Mouse (Mus musculus) embryonic facial prominence, embryonic 15.5 days (tissue): ENCODE measurements around the gene Eps8. TPM values are rescaled to one million over a fixed set of nuclear protein-coding genes. Genes with fewer than 3 reads are reported as not detected.

Experiments used
- ATAC-seq: fragments of 200-750 bp; cut with Nextera tagmentation; 2 replicates; pipeline ENCODE4 v1.8.0; 2017; ENCODE audit warnings: low read depth, moderate TSS enrichment; ENCODE audit not compliant: insufficient number of reproducible peaks, low FRiP score, low TSS enrichment
- H3K27ac ChIP-seq: fragments of 300-500 bp; sonication (generic); replicated peaks from 2 replicates; pipeline ENCODE4 v1.5.1; 2015; ENCODE audit warnings: mild to moderate bottlenecking, inconsistent platforms
- H3K27me3 ChIP-seq: fragments of 300-500 bp; sonication (generic); 2 replicates; pipeline ENCODE4 v1.6.1; 2015; ENCODE audit warnings: inconsistent platforms
- H3K36me3 ChIP-seq: fragments of 300-500 bp; sonication (generic); 2 replicates; pipeline ENCODE4 v1.6.1; 2015; ENCODE audit warnings: mild to moderate bottlenecking, inconsistent platforms
- H3K4me1 ChIP-seq: fragments of 300-500 bp; sonication (generic); 2 replicates; pipeline ENCODE4 v1.6.1; 2015; ENCODE audit warnings: inconsistent platforms
- H3K4me2 ChIP-seq: fragments of 300-500 bp; sonication (generic); replicated peaks from 2 replicates; pipeline ENCODE4 v1.6.1; 2015; ENCODE audit warnings: mild to moderate bottlenecking, inconsistent platforms
- H3K4me3 ChIP-seq: fragments of 300-500 bp; sonication (generic); replicated peaks from 2 replicates; pipeline ENCODE4 v1.5.1; 2015; ENCODE audit warnings: mild to moderate bottlenecking, inconsistent platforms
- H3K9ac ChIP-seq: fragments of 300-500 bp; sonication (generic); 2 replicates; pipeline ENCODE4 v1.6.1; 2015; ENCODE audit warnings: inconsistent platforms
- H3K9me3 ChIP-seq: fragments of 300-500 bp; sonication (generic); replicated peaks from 2 replicates; pipeline ENCODE4 v1.6.1; 2016; ENCODE audit warnings: inconsistent platforms
- WGBS: fragments of 180-500 bp; shearing (Covaris S2); methylation state at CpG from one replicate; pipeline ENCODE4 v1.1.7; 2015; 5-methylcytosine and 5-hydroxymethylcytosine counted together
- polyA plus RNA-seq: library from polyadenylated mRNA; unstranded; fragments of >200 nt; fragmentation: Nextera tagmentation; extraction: Ambion mirVana; gene quantifications from 2 replicates; pipeline ENCODE4 v1.2.1, GENCODE M21; 2015

The Eps8 gene
- polyA plus RNA-seq, 1 experiment from 2014 or later: 30.9 TPM

- H3K27me3 ChIP-seq: no peaks in the 10 kb centered on the region
- no peaks in the 10 kb centered on the region for H3K36me3 ChIP-seq
- no peak overlapping the region for H3K4me2 ChIP-seq
- H3K9me3 ChIP-seq: no peaks in the 10 kb centered on the region
- no peak overlapping the region for H3K4me3 ChIP-seq
- no peak overlapping the region for H3K27ac ChIP-seq
- no peak for ATAC-seq
- no peak overlapping the region for H3K9ac ChIP-seq
- no peaks in the 10 kb centered on the region for H3K4me1 ChIP-seq
- WGBS: 87% methylated on average over 12 of the region's 12 CpGs
Observed at GRCm38 (mm10) chr6:137443089-137443488, 211.6 kb downstream of the Eps8 start.

GRCm38 (mm10) chr6:137440559-137441486 is 213.9 kb downstream of the Eps8 start:
- no peak overlapping the region for H3K4me3 ChIP-seq
- H3K36me3 ChIP-seq: no peaks in the 10 kb centered on the region
- H3K27me3 ChIP-seq: no peaks in the 10 kb centered on the region
- no peaks in the 10 kb centered on the region for H3K9me3 ChIP-seq
- 83% methylated on average over 19 of the region's 19 CpGs for WGBS
- no peak overlapping the region for H3K4me2 ChIP-seq
- H3K9ac ChIP-seq: no peak overlapping the region
- no peak for ATAC-seq
- H3K4me1 ChIP-seq: no peaks in the 10 kb centered on the region
- no peak overlapping the region for H3K27ac ChIP-seq

- 38% methylated on average over 16 of the region's 16 CpGs for WGBS
- Histone ChIP-seq H3K27ac (no peak overlapping the region), H3K4me3 (no peak overlapping the region), H3K4me2 (no peak overlapping the region), H3K27me3 (no peaks in the 10 kb centered on the region), H3K9ac (no peak overlapping the region), H3K4me1 (no peaks in the 10 kb centered on the region), H3K9me3 (no peaks in the 10 kb centered on the region), H3K36me3 (no peaks in the 10 kb centered on the region)
- no peak for ATAC-seq
Observed at GRCm38 (mm10) chr6:137437902-137438580, 216.6 kb downstream of the Eps8 start.

- Histone ChIP-seq H3K4me2 (no peak overlapping the region), H3K27me3 (no peaks in the 10 kb centered on the region), H3K27ac (no peak overlapping the region), H3K9me3 (no peaks in the 10 kb centered on the region), H3K36me3 (no peaks in the 10 kb centered on the region), H3K9ac (no peak overlapping the region), H3K4me1 (no peaks in the 10 kb centered on the region), H3K4me3 (no peak overlapping the region)
- ATAC-seq: no peak
- WGBS: 74% methylated on average over 4 of the region's 4 CpGs
Observed at GRCm38 (mm10) chr6:137437486-137437885, 217.2 kb downstream of the Eps8 start.

GRCm38 (mm10) chr6:137433521-137434137 is 221.0 kb downstream of the Eps8 start:
- H3K27ac ChIP-seq: no peak overlapping the region
- ATAC-seq: no peak
- no peak overlapping the region for H3K4me2 ChIP-seq
- no peaks in the 10 kb centered on the region for H3K36me3 ChIP-seq
- no peak overlapping the region for H3K9ac ChIP-seq
- H3K27me3 ChIP-seq: no peaks in the 10 kb centered on the region
- WGBS: 44% methylated on average over 14 of the region's 14 CpGs
- H3K4me3 ChIP-seq: no peak overlapping the region
- no peaks in the 10 kb centered on the region for H3K9me3 ChIP-seq
- H3K4me1 ChIP-seq: no peaks in the 10 kb centered on the region

Other genes starting within 250 kb of the Eps8 start
- gene Strap, start 80.2 kb upstream of the Eps8 start, polyA plus RNA-seq: 136 and 137 TPM in 2 replicates
- gene Dera, start 99.7 kb upstream of the Eps8 start, polyA plus RNA-seq: 44.4 TPM in 2 replicates